Mouse (Mus musculus): ENCODE results near the gene Fsd1. TPM values are rescaled to one million over a fixed set of nuclear protein-coding genes. Genes with fewer than 3 reads are reported as not detected.

Fsd1 gene
- total and polyA plus RNA-seq, 3 experiments = 0.27 TPM; not detected in 2

- Histone ChIP-seq H3K9me3 (replicated peaks) (no peaks in the 10 kb centered on the region), H3K4me3 (ENCODE audit: low read depth, low read length) (peak overlapping the region; percentile 69; the same call in 1 of the 2 replicates), H3K36me3 (replicated peaks) (peaks cover 27% of the 10 kb centered on the region), H3K27me3 (ENCODE audit: insufficient read depth, low read length) (peaks cover 22% of the 10 kb centered on the region), H3K4me1 (ENCODE audit: insufficient read depth, low read depth, low read length) (peaks cover 61% of the 10 kb centered on the region)
- ATAC-seq (ENCODE audit: extremely low read depth, insufficient number of reproducible peaks, low FRiP score, poor library complexity, severe bottlenecking) (no peak), DNase-seq (ENCODE audit: low spot score) (no peak)
- no peak for TF ChIP-seq GATA2 (IDR thresholded peaks at IDR 0.05; ENCODE audit: borderline replicate concordance, low read depth, low read length)
- no peak for TF ChIP-seq GATA1 (IDR thresholded peaks at IDR 0.05; ENCODE audit: borderline replicate concordance, low read length)
- TF ChIP-seq CTCF (IDR thresholded peaks at IDR 0.05; ENCODE audit: low read depth, low read length) = no peak
- no peak for TF ChIP-seq POLR2AphosphoS5 (IDR thresholded peaks at IDR 0.05; ENCODE audit: insufficient replicate concordance, low read depth, low read length)
- TF ChIP-seq TAL1 (conservative IDR thresholded peaks at IDR 0.05; ENCODE audit: low read depth, low read length) = no peak
Measured at GRCm38 (mm10) chr17:55956591-55956990, 29.7 kb upstream of the Fsd1 start.

GRCm38 (mm10) chr17:55957168-55957567, 29.1 kb upstream of the Fsd1 start:
- Histone ChIP-seq H3K4me1 (ENCODE audit: insufficient read depth, low read depth, low read length) (peaks cover 65% of the 10 kb centered on the region), H3K4me3 (ENCODE audit: low read depth, low read length) (peak overlapping the region; percentile 1; the same call in 1 of the 2 replicates), H3K27me3 (ENCODE audit: insufficient read depth, low read length) (peaks cover 20% of the 10 kb centered on the region), H3K9me3 (replicated peaks) (no peaks in the 10 kb centered on the region), H3K36me3 (replicated peaks) (peaks cover 33% of the 10 kb centered on the region)
- no peak for ATAC-seq (ENCODE audit: extremely low read depth, insufficient number of reproducible peaks, low FRiP score, poor library complexity, severe bottlenecking)
- TF ChIP-seq POLR2AphosphoS5 (IDR thresholded peaks at IDR 0.05; ENCODE audit: insufficient replicate concordance, low read depth, low read length) = no peak
- TF ChIP-seq TAL1 (conservative IDR thresholded peaks at IDR 0.05; ENCODE audit: low read depth, low read length) = no peak
- TF ChIP-seq CTCF (IDR thresholded peaks at IDR 0.05; ENCODE audit: low read depth, low read length) = peak; percentile 69
- TF ChIP-seq GATA2 (IDR thresholded peaks at IDR 0.05; ENCODE audit: borderline replicate concordance, low read depth, low read length) = no peak
- DNase-seq (ENCODE audit: low spot score) = peak; percentile 59

GRCm38 (mm10) chr17:55957726-55958583, 28.4 kb upstream of the Fsd1 start:
- DNase-seq (ENCODE audit: low spot score) (no peak), ATAC-seq (ENCODE audit: extremely low read depth, insufficient number of reproducible peaks, low FRiP score, poor library complexity, severe bottlenecking) (no peak)
- TF ChIP-seq GATA2 (IDR thresholded peaks at IDR 0.05; ENCODE audit: borderline replicate concordance, low read depth, low read length) (no peak), GATA1 (IDR thresholded peaks at IDR 0.05; ENCODE audit: borderline replicate concordance, low read length) (no peak), POLR2AphosphoS5 (IDR thresholded peaks at IDR 0.05; ENCODE audit: insufficient replicate concordance, low read depth, low read length) (no peak), CTCF (IDR thresholded peaks at IDR 0.05; ENCODE audit: low read depth, low read length) (no peak), TAL1 (conservative IDR thresholded peaks at IDR 0.05; ENCODE audit: low read depth, low read length) (no peak)
- Histone ChIP-seq H3K36me3 (replicated peaks) (peaks cover 40% of the 10 kb centered on the region), H3K27me3 (ENCODE audit: insufficient read depth, low read length) (peaks cover 14% of the 10 kb centered on the region), H3K9me3 (replicated peaks) (no peaks in the 10 kb centered on the region), H3K4me1 (ENCODE audit: insufficient read depth, low read depth, low read length) (peaks cover 60% of the 10 kb centered on the region), H3K4me3 (ENCODE audit: low read depth, low read length) (peak overlapping the region; percentile 71)

GRCm38 (mm10) chr17:55958584-55958886, 27.8 kb upstream of the Fsd1 start:
- DNase-seq (ENCODE audit: low spot score) = no peak
- Histone ChIP-seq H3K36me3 (replicated peaks) (peaks cover 46% of the 10 kb centered on the region), H3K27me3 (ENCODE audit: insufficient read depth, low read length) (peaks cover 14% of the 10 kb centered on the region), H3K4me1 (ENCODE audit: insufficient read depth, low read depth, low read length) (peaks cover 62% of the 10 kb centered on the region), H3K4me3 (ENCODE audit: low read depth, low read length) (peak overlapping the region; percentile 71), H3K9me3 (replicated peaks) (no peaks in the 10 kb centered on the region)
- no peak for ATAC-seq (ENCODE audit: extremely low read depth, insufficient number of reproducible peaks, low FRiP score, poor library complexity, severe bottlenecking)
- TF ChIP-seq GATA2 (IDR thresholded peaks at IDR 0.05; ENCODE audit: borderline replicate concordance, low read depth, low read length) = no peak

GRCm38 (mm10) chr17:55958918-55959728, 27.2 kb upstream of the Fsd1 start, which contains the start of gene Yju2:
Gene Yju2, plus strand, starts transcription at chr17:55959099.
- peak; percentile 90 for ATAC-seq (ENCODE audit: extremely low read depth, insufficient number of reproducible peaks, low FRiP score, poor library complexity, severe bottlenecking)
- Histone ChIP-seq H3K36me3 (replicated peaks) (peaks cover 51% of the 10 kb centered on the region), H3K9me3 (replicated peaks) (no peaks in the 10 kb centered on the region), H3K4me1 (ENCODE audit: insufficient read depth, low read depth, low read length) (peaks cover 62% of the 10 kb centered on the region), H3K4me3 (ENCODE audit: low read depth, low read length) (peak within 1 kb of the TSS; percentile 71), H3K27me3 (ENCODE audit: insufficient read depth, low read length) (peaks cover 9% of the 10 kb centered on the region)
- TF ChIP-seq GATA1 (IDR thresholded peaks at IDR 0.05; ENCODE audit: borderline replicate concordance, low read length) = no peak
- no peak for TF ChIP-seq CTCF (IDR thresholded peaks at IDR 0.05; ENCODE audit: low read depth, low read length)
- TF ChIP-seq POLR2AphosphoS5 (IDR thresholded peaks at IDR 0.05; ENCODE audit: insufficient replicate concordance, low read depth, low read length) = no peak
- TF ChIP-seq GATA2 (IDR thresholded peaks at IDR 0.05; ENCODE audit: borderline replicate concordance, low read depth, low read length) = no peak
- TF ChIP-seq TAL1 (conservative IDR thresholded peaks at IDR 0.05; ENCODE audit: low read depth, low read length) = no peak
- DNase-seq (ENCODE audit: low spot score) = peak; percentile 99
